9 mouse cellular contexts compared by ENCODE assay signal in the genomic region with DNA sequence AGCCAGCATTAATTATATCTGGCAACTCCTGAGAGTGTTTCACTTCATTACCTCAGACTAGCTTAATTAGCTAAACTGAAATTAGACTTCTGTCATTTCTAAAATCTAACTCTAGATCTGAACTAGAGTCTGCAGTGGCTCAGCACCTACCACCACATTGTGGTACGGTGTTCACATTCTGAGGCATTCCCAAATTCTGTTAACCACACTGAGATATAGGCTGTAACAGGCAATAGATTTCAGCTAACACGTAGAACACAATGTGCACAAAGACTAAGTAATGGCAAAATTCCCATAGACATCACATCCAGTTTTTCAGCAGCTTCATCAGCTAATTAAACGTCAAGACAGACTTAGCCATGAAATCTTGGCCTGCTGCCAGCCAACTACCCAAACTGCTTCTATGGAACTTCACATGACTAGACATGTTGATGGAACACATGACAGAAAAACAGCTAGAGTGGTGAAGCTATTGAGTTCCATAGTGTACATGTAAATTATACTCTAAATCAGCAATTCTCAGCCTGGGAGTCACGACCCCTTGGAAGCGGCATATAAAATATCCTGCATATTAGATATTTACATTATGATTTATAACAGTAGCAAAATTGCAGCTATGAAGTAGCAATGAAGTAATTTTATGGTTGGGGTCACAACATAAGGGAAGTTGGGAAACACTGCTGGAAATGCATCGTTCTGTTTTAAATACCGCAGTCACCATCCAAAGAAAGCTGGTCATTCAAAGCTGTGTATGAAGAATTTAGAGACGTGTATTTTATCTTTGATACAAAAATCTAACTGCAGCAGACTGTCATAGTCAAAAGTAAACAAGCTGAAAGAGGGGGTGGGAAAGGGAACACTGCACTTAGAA.
DNase-seq lines count a peak whose midpoint lies in the region; ATAC-seq and TF ChIP-seq lines count a peak whose summit lies in the region.
"Had no signal": no experiment of that assay in that cellular context is flagged by ENCODE, and none has a peak within 500 bp of the region (broad histone marks: within the 10 kb centered on the region; RNA-seq: fewer than 3 reads in every experiment).

No protein-coding gene starts in this region.

- H3K4me3 ChIP-seq in embryonic facial prominence, embryonic 11.5 days (ENCODE audit: low read depth, low read length): no peak overlapping the region
- H3K4me3 ChIP-seq in embryonic facial prominence, embryonic 10.5 days: no peak overlapping the region
- no peak overlapping the region for H3K4me3 ChIP-seq in limb, embryonic 14.5 days (replicated peaks; ENCODE audit: low read length)
- H3K4me3 ChIP-seq in limb, embryonic 10.5 days: no peak overlapping the region
- H3K4me3 ChIP-seq in hindbrain, embryonic 16.5 days (ENCODE audit: low read length): no peak overlapping the region
- H3K4me3 ChIP-seq in heart, embryonic 10.5 days: no peak overlapping the region

- peaks cover 2% of the 10 kb centered on the region; the same call in 1 of the 2 replicates for H3K4me1 ChIP-seq in embryonic facial prominence, embryonic 11.5 days (ENCODE audit: control insufficient read depth, insufficient read depth, low read length)
- peaks cover 13% of the 10 kb centered on the region for H3K4me1 ChIP-seq in embryonic facial prominence, embryonic 10.5 days
- peaks cover 5% of the 10 kb centered on the region; the same call in 1 of the 2 replicates for H3K4me1 ChIP-seq in limb, embryonic 14.5 days (ENCODE audit: control insufficient read depth, insufficient read depth, low read length)
- peaks cover 8% of the 10 kb centered on the region; the same call in 1 of the 2 replicates for H3K4me1 ChIP-seq in limb, embryonic 10.5 days
- H3K4me1 ChIP-seq in hindbrain, embryonic 16.5 days (ENCODE audit: control insufficient read depth, insufficient read depth, low read depth, low read length): peaks cover 9% of the 10 kb centered on the region
- peaks cover 8% of the 10 kb centered on the region for H3K4me1 ChIP-seq in heart, embryonic 10.5 days

- no peaks in the 10 kb centered on the region for H3K9me3 ChIP-seq in embryonic facial prominence, embryonic 11.5 days (replicated peaks; ENCODE audit: control insufficient read depth, low read length)
- H3K9me3 ChIP-seq in embryonic facial prominence, embryonic 10.5 days: no peaks in the 10 kb centered on the region
- H3K9me3 ChIP-seq in limb, embryonic 14.5 days (ENCODE audit: control insufficient read depth, low read length): no peaks in the 10 kb centered on the region
- H3K9me3 ChIP-seq in limb, embryonic 10.5 days (replicated peaks): no peaks in the 10 kb centered on the region
- H3K9me3 ChIP-seq in hindbrain, embryonic 16.5 days (ENCODE audit: control insufficient read depth, low read length): no peaks in the 10 kb centered on the region
- H3K9me3 ChIP-seq in heart, embryonic 10.5 days: no peaks in the 10 kb centered on the region

- no peak overlapping the region for H3K4me2 ChIP-seq in embryonic facial prominence, embryonic 11.5 days (ENCODE audit: low read depth, low read length)
- no peak overlapping the region for H3K4me2 ChIP-seq in limb, embryonic 14.5 days (replicated peaks; ENCODE audit: low read depth, low read length, severe bottlenecking)
- no peak overlapping the region for H3K4me2 ChIP-seq in hindbrain, embryonic 16.5 days (ENCODE audit: low read length)

- no peaks in the 10 kb centered on the region for H3K36me3 ChIP-seq in embryonic facial prominence, embryonic 11.5 days (replicated peaks; ENCODE audit: control insufficient read depth, insufficient read depth, low read depth, low read length)
- H3K36me3 ChIP-seq in embryonic facial prominence, embryonic 10.5 days (replicated peaks): peaks cover 29% of the 10 kb centered on the region
- H3K36me3 ChIP-seq in limb, embryonic 14.5 days (ENCODE audit: control insufficient read depth, insufficient read depth, low read length): 0 out of 2 replicates have a peak, but pooled peaks cover 9% of the 10 kb centered on the region
- H3K36me3 ChIP-seq in limb, embryonic 10.5 days: peaks cover 29% of the 10 kb centered on the region
- no peaks in the 10 kb centered on the region for H3K36me3 ChIP-seq in hindbrain, embryonic 16.5 days (ENCODE audit: control insufficient read depth, insufficient read depth, low read length)
- peaks cover 16% of the 10 kb centered on the region for H3K36me3 ChIP-seq in heart, embryonic 10.5 days

- H3K9ac ChIP-seq in embryonic facial prominence, embryonic 11.5 days (replicated peaks; ENCODE audit: low read length): no peak overlapping the region
- no peak overlapping the region for H3K9ac ChIP-seq in limb, embryonic 14.5 days (ENCODE audit: low read depth, low read length, severe bottlenecking)
- no peak overlapping the region for H3K9ac ChIP-seq in hindbrain, embryonic 16.5 days (ENCODE audit: low read depth, low read length)

- 83% methylated on average over 8 of the region's 8 CpGs for WGBS in embryonic facial prominence, embryonic 11.5 days
- 90% methylated on average over 8 of the region's 8 CpGs for WGBS in embryonic facial prominence, embryonic 10.5 days
- 71% methylated on average over 8 of the region's 8 CpGs for WGBS in limb, embryonic 14.5 days
- WGBS in limb, embryonic 10.5 days: 93% methylated on average over 8 of the region's 8 CpGs
- WGBS in hindbrain, embryonic 16.5 days: 66% methylated on average over 8 of the region's 8 CpGs
- WGBS in heart, embryonic 10.5 days: 86% methylated on average over 8 of the region's 8 CpGs

- no peak for TF ChIP-seq POLR2A in limb, embryonic 14.5 days (IDR thresholded peaks at IDR 0.05; ENCODE audit: borderline replicate concordance, extremely low read depth, insufficient read depth, insufficient read length)

- H3K27me3 ChIP-seq in embryonic facial prominence, embryonic 11.5 days (ENCODE audit: control insufficient read depth, insufficient read depth, low read length): no peaks in the 10 kb centered on the region
- H3K27me3 ChIP-seq in embryonic facial prominence, embryonic 10.5 days (replicated peaks; ENCODE audit: low read depth, poor library complexity, severe bottlenecking): no peaks in the 10 kb centered on the region
- H3K27me3 ChIP-seq in limb, embryonic 14.5 days (ENCODE audit: control insufficient read depth, insufficient read depth, low read length): no peaks in the 10 kb centered on the region
- H3K27me3 ChIP-seq in limb, embryonic 10.5 days (ENCODE audit: low read depth, poor library complexity, severe bottlenecking): no peaks in the 10 kb centered on the region
- no peaks in the 10 kb centered on the region for H3K27me3 ChIP-seq in hindbrain, embryonic 16.5 days (replicated peaks; ENCODE audit: control insufficient read depth, insufficient read depth, low read length)
- H3K27me3 ChIP-seq in heart, embryonic 10.5 days (ENCODE audit: insufficient read depth, poor library complexity, severe bottlenecking): no peaks in the 10 kb centered on the region

- no peak overlapping the region for H3K27ac ChIP-seq in embryonic facial prominence, embryonic 11.5 days (replicated peaks; ENCODE audit: low read depth, low read length)
- no peak overlapping the region for H3K27ac ChIP-seq in embryonic facial prominence, embryonic 10.5 days (replicated peaks)
- no peak overlapping the region for H3K27ac ChIP-seq in limb, embryonic 14.5 days (replicated peaks; ENCODE audit: low read depth, low read length)
- H3K27ac ChIP-seq in limb, embryonic 10.5 days: no peak overlapping the region
- H3K27ac ChIP-seq in hindbrain, embryonic 16.5 days (ENCODE audit: low read depth, low read length): no peak overlapping the region
- no peak overlapping the region for H3K27ac ChIP-seq in heart, embryonic 10.5 days

- no peak for ATAC-seq in embryonic facial prominence, embryonic 11.5 days (replicated peaks; ENCODE audit: insufficient number of reproducible peaks, low FRiP score, low TSS enrichment, low read depth)
- ATAC-seq in limb, embryonic 14.5 days (ENCODE audit: low FRiP score, low read depth): no peak
- ATAC-seq in hindbrain, embryonic 16.5 days: peak; percentile 53
- ATAC-seq in monocyte, adult 5-6 weeks (replicated peaks; ENCODE audit: insufficient number of reproducible peaks, low FRiP score, low TSS enrichment, poor library complexity, severe bottlenecking): no peak

- DNase-seq in embryonic facial prominence, embryonic 11.5 days (ENCODE audit: low spot score): peak; percentile 36
- no peak for DNase-seq in embryonic facial prominence, embryonic 10.5 days (ENCODE audit: low spot score)
- peak; percentile 76 for DNase-seq in limb, embryonic 14.5 days (ENCODE audit: low spot score)
- no peak for DNase-seq in limb, embryonic 10.5 days (ENCODE audit: low spot score)
- peak; percentile 53 for DNase-seq in MN1 (ENCODE audit: low spot score)
- no peak for DNase-seq in heart, embryonic 10.5 days (ENCODE audit: low spot score)
- DNase-seq: cerebellum, adult 9-10 months had no signal

Comparison
In these comparisons a context has a peak if more than half of its experiments do, and no peak if none do; other contexts are left out.
1. DNase-seq: peak in embryonic facial prominence, embryonic 11.5 days (single experiment), limb, embryonic 14.5 days (single experiment) and MN1 (single experiment); none in embryonic facial prominence, embryonic 10.5 days (single experiment), limb, embryonic 10.5 days (single experiment) and heart, embryonic 10.5 days (single experiment).